Mouse (Mus musculus) urinary bladder, adult 18-20 months (tissue): ENCODE measurements around the gene Epha4.

Experiments used
- DNase-seq, 2 experiments: peaks; one replicate each; pipeline ENCODE4 v3.0.0; 2022; ENCODE audit warnings: low spot score in 2 of 2, mixed read lengths in 2 of 2

The Epha4 gene

GRCm38 (mm10) chr1:77409509-77409908 lies 105.4 kb downstream of the Epha4 start:
- no peak for DNase-seq

GRCm38 (mm10) chr1:77407417-77407816 lies 107.5 kb downstream of the Epha4 start:
- no peak for DNase-seq

GRCm38 (mm10) chr1:77406631-77407030 lies 108.3 kb downstream of the Epha4 start:
- DNase-seq, result no peak

- DNase-seq, result no peak
Observed at GRCm38 (mm10) chr1:77404537-77404936, 110.4 kb downstream of the Epha4 start.

GRCm38 (mm10) chr1:77402942-77403341 lies 111.9 kb downstream of the Epha4 start:
- DNase-seq, result no peak

GRCm38 (mm10) chr1:77401465-77401864 lies 113.4 kb downstream of the Epha4 start:
- DNase-seq, result no peak

- no peak for DNase-seq
Observed at GRCm38 (mm10) chr1:77391590-77391989, 123.3 kb downstream of the Epha4 start.

- DNase-seq, result no peak
Observed at GRCm38 (mm10) chr1:77389069-77389468, 125.8 kb downstream of the Epha4 start.

GRCm38 (mm10) chr1:77388556-77388955 lies 126.3 kb downstream of the Epha4 start:
- no peak for DNase-seq

- no peak for DNase-seq
Observed at GRCm38 (mm10) chr1:77385613-77386012, 129.3 kb downstream of the Epha4 start.

GRCm38 (mm10) chr1:77383466-77383865 lies 131.4 kb downstream of the Epha4 start:
- no peak for DNase-seq

GRCm38 (mm10) chr1:77377550-77377980 lies 137.3 kb downstream of the Epha4 start:
- DNase-seq, result no peak

GRCm38 (mm10) chr1:77374054-77374453 lies 140.8 kb downstream of the Epha4 start:
- DNase-seq, result no peak

GRCm38 (mm10) chr1:77370921-77371320 lies 144.0 kb downstream of the Epha4 start:
- DNase-seq, result no peak

GRCm38 (mm10) chr1:77369255-77369837 lies 145.5 kb downstream of the Epha4 start:
- DNase-seq, result no peak

GRCm38 (mm10) chr1:77365850-77366249 lies 149.0 kb downstream of the Epha4 start:
- DNase-seq, result no peak

GRCm38 (mm10) chr1:77364596-77364995 lies 150.3 kb downstream of the Epha4 start:
- no peak for DNase-seq

GRCm38 (mm10) chr1:77363848-77364247 lies 151.0 kb downstream of the Epha4 start:
- DNase-seq, result no peak

- no peak for DNase-seq
Observed at GRCm38 (mm10) chr1:77346459-77346858, 168.4 kb downstream of the Epha4 start.

- DNase-seq, result no peak
Observed at GRCm38 (mm10) chr1:77343792-77344191, 171.1 kb downstream of the Epha4 start.

GRCm38 (mm10) chr1:77339701-77340100 lies 175.2 kb downstream of the Epha4 start:
- no peak for DNase-seq

- DNase-seq, result no peak
Observed at GRCm38 (mm10) chr1:77338346-77338745, 176.5 kb downstream of the Epha4 start.

- DNase-seq, result no peak
Observed at GRCm38 (mm10) chr1:77336937-77337336, 178.0 kb downstream of the Epha4 start.

GRCm38 (mm10) chr1:77318597-77319127 lies 196.2 kb downstream of the Epha4 start:
- DNase-seq, result no peak
